In the genomic region with DNA sequence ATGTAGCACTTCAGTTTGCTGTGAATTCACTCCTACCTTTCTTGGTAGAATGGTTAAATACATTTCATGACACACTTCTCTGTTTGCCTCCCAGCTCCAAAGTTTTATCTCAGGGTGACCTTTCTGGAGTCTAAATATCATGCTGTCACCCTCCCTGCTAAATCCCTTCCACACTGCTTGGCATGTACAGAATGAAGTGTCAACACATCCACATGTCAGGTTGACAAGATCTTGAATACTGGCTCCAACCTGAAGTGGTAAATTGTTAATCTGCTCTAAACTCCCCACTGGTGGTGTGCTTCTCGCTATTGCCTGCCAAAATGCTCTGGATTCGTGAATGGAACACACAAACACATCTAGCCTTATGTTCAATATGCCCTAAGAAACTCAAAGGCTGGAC, we compare ENCODE assay signal across 16 mouse cellular contexts.
"Had no signal": no experiment of that assay in that cellular context is flagged by ENCODE, and none has a peak within 500 bp of the region (broad histone marks: within the 10 kb centered on the region; RNA-seq: fewer than 3 reads in every experiment).

No protein-coding gene starts in this region.

- DNase-seq: kidney, postnatal 36 days; layer of hippocampus, adult 9-11 months; layer of hippocampus, postnatal 36 days; liver; liver, embryonic 13.5 days; liver, postnatal 0 days; lung, postnatal 14 days; thymus, postnatal 36 days had no signal

- ATAC-seq: liver, postnatal 0 days; midbrain, embryonic 15.5 days had no signal

- H3K9ac ChIP-seq: limb, embryonic 12.5 days; liver, embryonic 13.5 days; liver, postnatal 0 days; lung, embryonic 15.5 days; midbrain, embryonic 15.5 days had no signal

- H3K27ac ChIP-seq: kidney, postnatal 0 days; limb, embryonic 12.5 days; liver, embryonic 13.5 days; lung, embryonic 15.5 days; macrophage; midbrain, embryonic 15.5 days; stomach, postnatal 0 days had no signal

- H3K9me3 ChIP-seq: limb, embryonic 12.5 days; liver, embryonic 13.5 days; lung, embryonic 15.5 days; midbrain, embryonic 15.5 days had no signal

- H3K36me3 ChIP-seq: limb, embryonic 12.5 days; liver, embryonic 13.5 days; lung, embryonic 15.5 days; midbrain, embryonic 15.5 days had no signal

- H3K4me2 ChIP-seq: limb, embryonic 12.5 days; liver, embryonic 13.5 days; lung, embryonic 15.5 days; midbrain, embryonic 11.5 days; midbrain, embryonic 15.5 days had no signal

- H3K27me3 ChIP-seq: limb, embryonic 12.5 days; liver, embryonic 13.5 days; lung, embryonic 15.5 days; megakaryocyte, embryonic 14.5 days; midbrain, embryonic 15.5 days had no signal

- H3K4me1 ChIP-seq: limb, embryonic 12.5 days; liver, embryonic 13.5 days; lung, embryonic 15.5 days; megakaryocyte, embryonic 14.5 days; midbrain, embryonic 15.5 days had no signal

- H3K4me3 ChIP-seq: limb, embryonic 12.5 days; liver, embryonic 13.5 days; lung, embryonic 15.5 days; megakaryocyte, embryonic 14.5 days; midbrain, embryonic 15.5 days had no signal
